In genomic region chr3:87920270-87920943, GRCm38 (mm10) we compare ENCODE assay signal across 9 mouse cellular contexts. TPM values are rescaled to one million over a fixed set of nuclear protein-coding genes. Genes with fewer than 3 reads are reported as not detected.
A peak's percentile ranks its signal among the peaks of the same experiment; 100 is the strongest.
DNase-seq lines count a peak whose midpoint lies in the region; ATAC-seq and TF ChIP-seq lines count a peak whose summit lies in the region.
"Had no signal": no experiment of that assay in that cellular context is flagged by ENCODE, and none has a peak within 500 bp of the region (broad histone marks: within the 10 kb centered on the region; RNA-seq: fewer than 3 reads in every experiment).

No protein-coding gene starts in this region.

- no peak for DNase-seq in kidney, adult 11 months
- no peak for DNase-seq in intestine, embryonic 14.5 days (ENCODE audit: low spot score)
- DNase-seq in midbrain, postnatal 0 days (ENCODE audit: low spot score): no peak
- DNase-seq in retina, embryonic 14.5 days (ENCODE audit: low spot score): no peak
- no peak for DNase-seq in cerebellum, adult 8-10 months

- no peaks in the 10 kb centered on the region for H3K27me3 ChIP-seq in kidney, embryonic 16.5 days (ENCODE audit: insufficient read depth, low read length)
- H3K27me3 ChIP-seq in embryonic facial prominence, embryonic 12.5 days: no peaks in the 10 kb centered on the region
- H3K27me3 ChIP-seq in intestine, embryonic 14.5 days (replicated peaks; ENCODE audit: control insufficient read depth, insufficient read depth, low read length): no peaks in the 10 kb centered on the region
- no peaks in the 10 kb centered on the region for H3K27me3 ChIP-seq in midbrain, postnatal 0 days (ENCODE audit: insufficient read depth, low read length)

- H3K4me1 ChIP-seq in kidney, embryonic 16.5 days (ENCODE audit: insufficient read depth, low read length): peaks cover 4% of the 10 kb centered on the region
- H3K4me1 ChIP-seq in embryonic facial prominence, embryonic 12.5 days: 0 out of 2 replicates have a peak, but pooled peaks cover 10% of the 10 kb centered on the region
- peaks cover 5% of the 10 kb centered on the region for H3K4me1 ChIP-seq in intestine, embryonic 14.5 days (replicated peaks; ENCODE audit: control insufficient read depth, insufficient read depth, low read length)
- 0 out of 2 replicates have a peak, but pooled peaks cover 3% of the 10 kb centered on the region for H3K4me1 ChIP-seq in midbrain, postnatal 0 days (ENCODE audit: insufficient read depth, low read length)

- ATAC-seq in kidney, embryonic 16.5 days (ENCODE audit: low FRiP score, low TSS enrichment): no peak
- no peak for ATAC-seq in embryonic facial prominence, embryonic 12.5 days (ENCODE audit: insufficient number of reproducible peaks, insufficient read depth, low FRiP score, low TSS enrichment)
- no peak for ATAC-seq in intestine, embryonic 14.5 days (replicated peaks; ENCODE audit: low FRiP score, low TSS enrichment, low read depth)
- no peak for ATAC-seq in midbrain, postnatal 0 days (ENCODE audit: low FRiP score)
- no peak for ATAC-seq in frontal cortex, adult (ENCODE audit: low TSS enrichment)

- H3K4me3 ChIP-seq in kidney, embryonic 16.5 days (ENCODE audit: low read length): peak overlapping the region; percentile 79
- peak overlapping the region; percentile 65 for H3K4me3 ChIP-seq in embryonic facial prominence, embryonic 12.5 days
- H3K4me3 ChIP-seq in intestine, embryonic 14.5 days (ENCODE audit: low read depth, low read length): peak overlapping the region; percentile 72
- peak overlapping the region; percentile 58 for H3K4me3 ChIP-seq in midbrain, postnatal 0 days (ENCODE audit: low read depth, low read length)

- TF ChIP-seq CTCF in midbrain, postnatal 0 days (IDR thresholded peaks at IDR 0.05): peak; percentile 33

- 67% methylated on average over 9 of the region's 9 CpGs for WGBS in kidney, embryonic 16.5 days
- WGBS in embryonic facial prominence, embryonic 12.5 days: 67% methylated on average over 9 of the region's 9 CpGs
- 65% methylated on average over 9 of the region's 9 CpGs for WGBS in intestine, embryonic 14.5 days
- 68% methylated on average over 9 of the region's 9 CpGs for WGBS in midbrain, postnatal 0 days

- H3K27ac ChIP-seq in kidney, embryonic 16.5 days (ENCODE audit: low read length): no peak overlapping the region
- no peak overlapping the region for H3K27ac ChIP-seq in embryonic facial prominence, embryonic 12.5 days
- no peak overlapping the region for H3K27ac ChIP-seq in intestine, embryonic 14.5 days (ENCODE audit: low read depth)
- no peak overlapping the region for H3K27ac ChIP-seq in midbrain, postnatal 0 days (ENCODE audit: low read depth, low read length)

- no peaks in the 10 kb centered on the region for H3K9me3 ChIP-seq in kidney, embryonic 16.5 days (ENCODE audit: low read length)
- H3K9me3 ChIP-seq in embryonic facial prominence, embryonic 12.5 days: no peaks in the 10 kb centered on the region
- no peaks in the 10 kb centered on the region for H3K9me3 ChIP-seq in intestine, embryonic 14.5 days (ENCODE audit: control insufficient read depth, low read length)
- H3K9me3 ChIP-seq in midbrain, postnatal 0 days (ENCODE audit: low read length): no peaks in the 10 kb centered on the region

- peaks cover 58% of the 10 kb centered on the region for H3K36me3 ChIP-seq in kidney, embryonic 16.5 days (ENCODE audit: insufficient read depth, low read length)
- peaks cover 57% of the 10 kb centered on the region for H3K36me3 ChIP-seq in embryonic facial prominence, embryonic 12.5 days
- H3K36me3 ChIP-seq in intestine, embryonic 14.5 days (ENCODE audit: control insufficient read depth, insufficient read depth, low read length): peaks cover 65% of the 10 kb centered on the region
- H3K36me3 ChIP-seq in midbrain, postnatal 0 days (ENCODE audit: insufficient read depth, low read length): peaks cover 41% of the 10 kb centered on the region

- peak overlapping the region; percentile 81 for H3K9ac ChIP-seq in kidney, embryonic 16.5 days (replicated peaks; ENCODE audit: low read length)
- peak overlapping the region; percentile 67 for H3K9ac ChIP-seq in embryonic facial prominence, embryonic 12.5 days
- peak overlapping the region; percentile 72 for H3K9ac ChIP-seq in intestine, embryonic 14.5 days (ENCODE audit: low read length)
- peak overlapping the region; percentile 55; the same call in 1 of the 2 replicates for H3K9ac ChIP-seq in midbrain, postnatal 0 days (replicated peaks; ENCODE audit: low read length, poor library complexity, severe bottlenecking)

- peak overlapping the region; percentile 77 for H3K4me2 ChIP-seq in kidney, embryonic 16.5 days (replicated peaks; ENCODE audit: low read depth, low read length)
- H3K4me2 ChIP-seq in embryonic facial prominence, embryonic 12.5 days (replicated peaks): peak overlapping the region; percentile 63
- peak overlapping the region; percentile 84 for H3K4me2 ChIP-seq in intestine, embryonic 14.5 days (ENCODE audit: low read length)
- H3K4me2 ChIP-seq in midbrain, postnatal 0 days (ENCODE audit: low read depth, low read length, poor library complexity, severe bottlenecking): peak overlapping the region; percentile 86

RNA-seq across cellular contexts. Expression of gene Mrpl24, which starts 1.1 kb away (rescaled TPM):
- 76.1 and 80.1 TPM in 2 replicates for polyA plus RNA-seq in kidney, embryonic 16.5 days (2015; fragmentation: Nextera tagmentation; extraction: Ambion mirVana)
- polyA plus RNA-seq in embryonic facial prominence, embryonic 12.5 days (2016; fragmentation: Nextera tagmentation; extraction: Ambion mirVana): 71.4 and 72.9 TPM in 2 replicates
- polyA plus RNA-seq in intestine, embryonic 14.5 days (2014; fragmentation: Nextera tagmentation; extraction: Ambion mirVana): 73.3 and 74.2 TPM in 2 replicates
- 41.3 and 41.7 TPM in 2 replicates for total RNA-seq in midbrain, postnatal 0 days (2014; rRNA removed)
- 37.2 and 39.7 TPM in 2 replicates for polyA plus RNA-seq in midbrain, postnatal 0 days (2015; fragmentation: Nextera tagmentation; extraction: Ambion mirVana)

RNA-seq across cellular contexts. Expression of gene Isg20l2, which starts 9.7 kb away (rescaled TPM):
- 60.2 and 68.7 TPM in 2 replicates for polyA plus RNA-seq in kidney, embryonic 16.5 days (2015; fragmentation: Nextera tagmentation; extraction: Ambion mirVana)
- 75.4 and 80.1 TPM in 2 replicates for polyA plus RNA-seq in embryonic facial prominence, embryonic 12.5 days (2016; fragmentation: Nextera tagmentation; extraction: Ambion mirVana)
- 32.8 and 35.9 TPM in 2 replicates for polyA plus RNA-seq in intestine, embryonic 14.5 days (2014; fragmentation: Nextera tagmentation; extraction: Ambion mirVana)
- 20.5 and 21.0 TPM in 2 replicates for total RNA-seq in midbrain, postnatal 0 days (2014; rRNA removed)
- polyA plus RNA-seq in midbrain, postnatal 0 days (2015; fragmentation: Nextera tagmentation; extraction: Ambion mirVana): 13.6 and 14.7 TPM in 2 replicates

RNA-seq across cellular contexts. Expression of gene Rrnad1, which starts 10.1 kb away (rescaled TPM):
- 19.9 and 22.7 TPM in 2 replicates for polyA plus RNA-seq in kidney, embryonic 16.5 days (2015; fragmentation: Nextera tagmentation; extraction: Ambion mirVana)
- 23.2 and 23.8 TPM in 2 replicates for polyA plus RNA-seq in embryonic facial prominence, embryonic 12.5 days (2016; fragmentation: Nextera tagmentation; extraction: Ambion mirVana)
- 17.9 and 21.8 TPM in 2 replicates for polyA plus RNA-seq in intestine, embryonic 14.5 days (2014; fragmentation: Nextera tagmentation; extraction: Ambion mirVana)
- total RNA-seq in midbrain, postnatal 0 days (2014; rRNA removed): 27.8 and 28.2 TPM in 2 replicates
- 17.6 and 19.1 TPM in 2 replicates for polyA plus RNA-seq in midbrain, postnatal 0 days (2015; fragmentation: Nextera tagmentation; extraction: Ambion mirVana)

RNA-seq across cellular contexts. Expression of gene Hdgf, which starts 14.3 kb away (rescaled TPM):
- 83.2 and 115 TPM in 2 replicates for polyA plus RNA-seq in kidney, embryonic 16.5 days (2015; fragmentation: Nextera tagmentation; extraction: Ambion mirVana)
- 246 and 270 TPM in 2 replicates for polyA plus RNA-seq in embryonic facial prominence, embryonic 12.5 days (2016; fragmentation: Nextera tagmentation; extraction: Ambion mirVana)
- polyA plus RNA-seq in intestine, embryonic 14.5 days (2014; fragmentation: Nextera tagmentation; extraction: Ambion mirVana): 167 and 246 TPM in 2 replicates
- 86.5 and 89.7 TPM in 2 replicates for total RNA-seq in midbrain, postnatal 0 days (2014; rRNA removed)
- 135 and 139 TPM in 2 replicates for polyA plus RNA-seq in midbrain, postnatal 0 days (2015; fragmentation: Nextera tagmentation; extraction: Ambion mirVana)

RNA-seq across cellular contexts. Expression of gene Crabp2, which starts 28.1 kb away (rescaled TPM):
- polyA plus RNA-seq in kidney, embryonic 16.5 days (2015; fragmentation: Nextera tagmentation; extraction: Ambion mirVana): 62.0 and 67.8 TPM in 2 replicates
- polyA plus RNA-seq in embryonic facial prominence, embryonic 12.5 days (2016; fragmentation: Nextera tagmentation; extraction: Ambion mirVana): 467 and 481 TPM in 2 replicates
- 9.7 and 14.4 TPM in 2 replicates for polyA plus RNA-seq in intestine, embryonic 14.5 days (2014; fragmentation: Nextera tagmentation; extraction: Ambion mirVana)
- total RNA-seq in midbrain, postnatal 0 days (2014; rRNA removed): 19.2 and 27.1 TPM in 2 replicates
- 49.0 and 50.8 TPM in 2 replicates for polyA plus RNA-seq in midbrain, postnatal 0 days (2015; fragmentation: Nextera tagmentation; extraction: Ambion mirVana)
- total RNA-seq: neutrophil, adult 5-6 weeks had no signal
